Comparison of ENCODE assay signal across 20 mouse cellular contexts in genomic region chr4:126423866-126424265, GRCm38 (mm10).
"Had no signal": no experiment of that assay in that cellular context is flagged by ENCODE, and none has a peak within 500 bp of the region (broad histone marks: within the 10 kb centered on the region; RNA-seq: fewer than 3 reads in every experiment).

No protein-coding gene starts in this region.

- H3K9me3 ChIP-seq: lung, embryonic 15.5 days; midbrain, embryonic 10.5 days; midbrain, embryonic 12.5 days; neural tube, embryonic 13.5 days; neural tube, embryonic 15.5 days had no signal

- H3K36me3 ChIP-seq: lung, embryonic 15.5 days; midbrain, embryonic 10.5 days; midbrain, embryonic 12.5 days; neural tube, embryonic 13.5 days; neural tube, embryonic 15.5 days had no signal

- H3K4me2 ChIP-seq: lung, embryonic 15.5 days; midbrain, embryonic 12.5 days; neural tube, embryonic 13.5 days; neural tube, embryonic 15.5 days had no signal

- H3K27ac ChIP-seq: liver, embryonic 14.5 days; lung, embryonic 15.5 days; midbrain, embryonic 10.5 days; midbrain, embryonic 12.5 days; neural tube, embryonic 13.5 days; neural tube, embryonic 15.5 days had no signal

- DNase-seq: lung, adult 18-20 months; lung, postnatal 10 days; lung, postnatal 36 days; midbrain, embryonic 14.5 days; retina, postnatal 1 day; right cerebral cortex, adult 18-20 months; right cerebral cortex, postnatal 25 days; right cerebral cortex, postnatal 4 days; spleen, adult 18-20 months; thymus, adult 18-20 months; thymus, postnatal 14 days; thymus, postnatal 36 days had no signal

- H3K27me3 ChIP-seq: lung, embryonic 15.5 days; midbrain, embryonic 12.5 days; neural tube, embryonic 13.5 days; neural tube, embryonic 15.5 days had no signal

- H3K4me3 ChIP-seq: lung, embryonic 15.5 days; midbrain, embryonic 10.5 days; midbrain, embryonic 12.5 days; myocyte; neural tube, embryonic 13.5 days; neural tube, embryonic 15.5 days had no signal

- H3K9ac ChIP-seq: liver, embryonic 14.5 days; lung, embryonic 15.5 days; midbrain, embryonic 12.5 days; neural tube, embryonic 13.5 days; neural tube, embryonic 15.5 days had no signal

- ATAC-seq: midbrain, embryonic 16.5 days had no signal
